24 mouse cellular contexts compared by ENCODE assay signal in genomic region chr5:75266111-75266676, GRCm38 (mm10).
DNase-seq lines count a peak whose midpoint lies in the region; ATAC-seq lines count a peak whose summit lies in the region.
"Had no signal": no experiment of that assay in that cellular context is flagged by ENCODE, and none has a peak within 500 bp of the region (broad histone marks: within the 10 kb centered on the region; RNA-seq: fewer than 3 reads in every experiment).

No protein-coding gene starts in this region.

- peaks cover 5% of the 10 kb centered on the region; the same call in 1 of the 2 replicates for H3K9me3 ChIP-seq in forebrain, embryonic 10.5 days
- no peaks in the 10 kb centered on the region for H3K9me3 ChIP-seq in forebrain, embryonic 15.5 days
- no peaks in the 10 kb centered on the region for H3K9me3 ChIP-seq in kidney, embryonic 16.5 days (ENCODE audit: low read length)
- no peaks in the 10 kb centered on the region for H3K9me3 ChIP-seq in limb, embryonic 10.5 days (replicated peaks)
- H3K9me3 ChIP-seq in midbrain, embryonic 14.5 days (ENCODE audit: control insufficient read depth, low read length) = no peaks in the 10 kb centered on the region
- H3K9me3 ChIP-seq: embryonic facial prominence, embryonic 12.5 days; forebrain, embryonic 12.5 days; heart, embryonic 15.5 days; liver, embryonic 15.5 days; lung, embryonic 15.5 days had no signal

- WGBS in forebrain, embryonic 10.5 days = 85% methylated on average over 7 of the region's 7 CpGs
- 80% methylated on average over 7 of the region's 7 CpGs for WGBS in forebrain, embryonic 15.5 days
- WGBS in kidney, embryonic 16.5 days = 75% methylated on average over 7 of the region's 7 CpGs
- WGBS in limb, embryonic 10.5 days = 84% methylated on average over 7 of the region's 7 CpGs
- 38% methylated on average over 7 of the region's 7 CpGs for WGBS in midbrain, embryonic 14.5 days

- no peak overlapping the region for H3K9ac ChIP-seq in forebrain, embryonic 15.5 days (replicated peaks)
- H3K9ac ChIP-seq in kidney, embryonic 16.5 days (replicated peaks; ENCODE audit: low read length) = no peak overlapping the region
- H3K9ac ChIP-seq in midbrain, embryonic 14.5 days (replicated peaks; ENCODE audit: low read length) = no peak overlapping the region
- H3K9ac ChIP-seq: embryonic facial prominence, embryonic 12.5 days; forebrain, embryonic 12.5 days; heart, embryonic 15.5 days; liver, embryonic 15.5 days; lung, embryonic 15.5 days had no signal

- no peaks in the 10 kb centered on the region for H3K27me3 ChIP-seq in forebrain, embryonic 10.5 days (ENCODE audit: poor library complexity, severe bottlenecking)
- H3K27me3 ChIP-seq in forebrain, embryonic 15.5 days = no peaks in the 10 kb centered on the region
- no peaks in the 10 kb centered on the region for H3K27me3 ChIP-seq in kidney, embryonic 16.5 days (ENCODE audit: insufficient read depth, low read length)
- H3K27me3 ChIP-seq in limb, embryonic 10.5 days (ENCODE audit: low read depth, poor library complexity, severe bottlenecking) = no peaks in the 10 kb centered on the region
- no peaks in the 10 kb centered on the region for H3K27me3 ChIP-seq in midbrain, embryonic 14.5 days (ENCODE audit: control insufficient read depth, insufficient read depth, low read length)
- H3K27me3 ChIP-seq: embryonic facial prominence, embryonic 12.5 days; forebrain, embryonic 12.5 days; heart, embryonic 15.5 days; liver, embryonic 15.5 days; lung, embryonic 15.5 days had no signal

- H3K27ac ChIP-seq in forebrain, embryonic 10.5 days = 0 out of 2 replicates have a peak overlapping the region, but pooled peaks have one; percentile 26
- no peak overlapping the region for H3K27ac ChIP-seq in forebrain, embryonic 15.5 days (replicated peaks)
- peak overlapping the region; percentile 47; the same call in 1 of the 2 replicates for H3K27ac ChIP-seq in kidney, embryonic 16.5 days (ENCODE audit: low read length)
- H3K27ac ChIP-seq in limb, embryonic 10.5 days = peak overlapping the region; percentile 50; the same call in 1 of the 2 replicates
- H3K27ac ChIP-seq in midbrain, embryonic 14.5 days (replicated peaks; ENCODE audit: low read depth, low read length) = no peak overlapping the region; the same call in 1 of the 2 replicates
- H3K27ac ChIP-seq: embryonic facial prominence, embryonic 12.5 days; forebrain, embryonic 12.5 days; heart, embryonic 15.5 days; left cerebral cortex, adult 2 months; liver, embryonic 15.5 days; lung, embryonic 15.5 days; macrophage; stomach, postnatal 0 days had no signal

- no peak for DNase-seq in forebrain, embryonic 10.5 days (ENCODE audit: extremely low spot score, low spot score)
- no peak for DNase-seq in kidney, postnatal 14 days
- DNase-seq in limb, embryonic 10.5 days (ENCODE audit: low spot score) = no peak
- DNase-seq in midbrain, embryonic 14.5 days = peak; percentile 63
- DNase-seq in thymus, postnatal 0 days (ENCODE audit: low spot score) = no peak
- no peak for DNase-seq in c-Kit-positive CD71-positive TER-119-positive erythroid progenitor cells, embryonic 14.5 days (ENCODE audit: low spot score)
- DNase-seq: adrenal gland, postnatal 25 days; cerebellum, adult 11-12 months; cerebellum, postnatal 25 days; heart, postnatal 36 days; kidney, adult 18-20 months; liver; thymus, adult 2 months had no signal

- no peak overlapping the region for H3K4me2 ChIP-seq in forebrain, embryonic 15.5 days (replicated peaks)
- no peak overlapping the region for H3K4me2 ChIP-seq in kidney, embryonic 16.5 days (replicated peaks; ENCODE audit: low read depth, low read length)
- no peak overlapping the region for H3K4me2 ChIP-seq in midbrain, embryonic 14.5 days (ENCODE audit: low read length)
- H3K4me2 ChIP-seq: embryonic facial prominence, embryonic 12.5 days; forebrain, embryonic 12.5 days; heart, embryonic 15.5 days; liver, embryonic 15.5 days; lung, embryonic 15.5 days had no signal

- no peak overlapping the region for H3K4me3 ChIP-seq in forebrain, embryonic 10.5 days
- H3K4me3 ChIP-seq in forebrain, embryonic 15.5 days = no peak overlapping the region
- no peak overlapping the region for H3K4me3 ChIP-seq in kidney, embryonic 16.5 days (ENCODE audit: low read length)
- no peak overlapping the region for H3K4me3 ChIP-seq in limb, embryonic 10.5 days
- no peak overlapping the region for H3K4me3 ChIP-seq in midbrain, embryonic 14.5 days (replicated peaks; ENCODE audit: low read depth, low read length)
- H3K4me3 ChIP-seq: embryonic facial prominence, embryonic 12.5 days; forebrain, embryonic 12.5 days; heart, embryonic 15.5 days; left cerebral cortex, adult 2 months; liver, embryonic 15.5 days; lung, embryonic 15.5 days had no signal

- no peaks in the 10 kb centered on the region for H3K36me3 ChIP-seq in forebrain, embryonic 10.5 days (replicated peaks)
- no peaks in the 10 kb centered on the region for H3K36me3 ChIP-seq in forebrain, embryonic 15.5 days
- H3K36me3 ChIP-seq in kidney, embryonic 16.5 days (ENCODE audit: insufficient read depth, low read length) = no peaks in the 10 kb centered on the region
- no peaks in the 10 kb centered on the region for H3K36me3 ChIP-seq in limb, embryonic 10.5 days
- H3K36me3 ChIP-seq in midbrain, embryonic 14.5 days (ENCODE audit: control insufficient read depth, insufficient read depth, low read length) = no peaks in the 10 kb centered on the region
- H3K36me3 ChIP-seq: embryonic facial prominence, embryonic 12.5 days; forebrain, embryonic 12.5 days; heart, embryonic 15.5 days; liver, embryonic 15.5 days; lung, embryonic 15.5 days had no signal

- ATAC-seq in forebrain, embryonic 15.5 days (replicated peaks) = no peak
- no peak for ATAC-seq in kidney, embryonic 16.5 days (ENCODE audit: low FRiP score, low TSS enrichment)
- ATAC-seq in midbrain, embryonic 14.5 days (ENCODE audit: low FRiP score, low TSS enrichment) = peak; percentile 57; the same call in 1 of the 2 replicates
- ATAC-seq: inflammation-experienced regulatory T-cells, adult 6 months had no signal

- H3K4me1 ChIP-seq in forebrain, embryonic 10.5 days = peaks cover 7% of the 10 kb centered on the region
- H3K4me1 ChIP-seq in forebrain, embryonic 15.5 days = no peaks in the 10 kb centered on the region
- H3K4me1 ChIP-seq in kidney, embryonic 16.5 days (ENCODE audit: insufficient read depth, low read length) = no peaks in the 10 kb centered on the region
- peaks cover 9% of the 10 kb centered on the region for H3K4me1 ChIP-seq in limb, embryonic 10.5 days
- peaks cover 12% of the 10 kb centered on the region; the same call in 1 of the 2 replicates for H3K4me1 ChIP-seq in midbrain, embryonic 14.5 days (ENCODE audit: control insufficient read depth, insufficient read depth, low read length)
- H3K4me1 ChIP-seq: embryonic facial prominence, embryonic 12.5 days; heart, embryonic 15.5 days had no signal

Comparison
In these comparisons a context has a peak if more than half of its experiments do, and no peak if none do; other contexts are left out.
1. H3K27ac ChIP-seq: peak in forebrain, embryonic 10.5 days (single experiment), kidney, embryonic 16.5 days (single experiment) and limb, embryonic 10.5 days (single experiment); none in forebrain, embryonic 15.5 days (single experiment) and midbrain, embryonic 14.5 days (single experiment).